Mouse (Mus musculus) CD4-positive helper T cell, adult 2 months (primary cell): ENCODE data around the gene Gdf1.

Experiments used
- DNase-seq: peaks from one replicate; pipeline ENCODE4 v3.0.0-alpha.2; 2012; ENCODE audit warnings: low read depth, missing footprints, low spot score

The Gdf1 gene

GRCm38 (mm10) chr8:70330741-70331364 lies 1.2 kb downstream of the Gdf1 start:
- no peak for DNase-seq

GRCm38 (mm10) chr8:70331526-70331925 lies 1.9 kb downstream of the Gdf1 start:
- no peak for DNase-seq

- DNase-seq: no peak
These were observed 2.7 kb downstream of the Gdf1 start for GRCm38 (mm10) chr8:70332070-70332877.

- no peak for DNase-seq
These were observed 3.2 kb downstream of the Gdf1 start for GRCm38 (mm10) chr8:70332878-70333202.

- no peak for DNase-seq
These were observed 9.3 kb downstream of the Gdf1 start for GRCm38 (mm10) chr8:70338931-70339330.

- no peak for DNase-seq
These were observed 11.0 kb downstream of the Gdf1 start for GRCm38 (mm10) chr8:70340659-70341058.

GRCm38 (mm10) chr8:70342007-70342406 lies 12.4 kb downstream of the Gdf1 start:
- DNase-seq: no peak

GRCm38 (mm10) chr8:70343076-70343475 lies 13.5 kb downstream of the Gdf1 start:
- DNase-seq: no peak

- peak; percentile 38 for DNase-seq
These were observed 14.1 kb downstream of the Gdf1 start for GRCm38 (mm10) chr8:70343696-70344095.

GRCm38 (mm10) chr8:70344279-70344678 lies 14.7 kb downstream of the Gdf1 start:
- no peak for DNase-seq

- no peak for DNase-seq
These were observed 17.8 kb downstream of the Gdf1 start for GRCm38 (mm10) chr8:70347443-70347842.

GRCm38 (mm10) chr8:70347860-70348420 lies 18.3 kb downstream of the Gdf1 start:
- no peak for DNase-seq

- peak; percentile 31 for DNase-seq
These were observed 21.7 kb downstream of the Gdf1 start for GRCm38 (mm10) chr8:70351035-70351999.

- no peak for DNase-seq
These were observed 22.4 kb downstream of the Gdf1 start for GRCm38 (mm10) chr8:70352000-70352384.

GRCm38 (mm10) chr8:70352657-70353151 lies 23.1 kb downstream of the Gdf1 start:
- DNase-seq: peak; percentile 68

- DNase-seq: peak; percentile 99
These were observed 23.7 kb downstream of the Gdf1 start, which contains the start of gene Upf1 for GRCm38 (mm10) chr8:70353194-70353817. Gene Upf1 (minus strand): TSS chr8:70353278.

GRCm38 (mm10) chr8:70354004-70354403 lies 24.4 kb downstream of the Gdf1 start:
- DNase-seq: no peak

- DNase-seq: no peak
These were observed 26.5 kb downstream of the Gdf1 start for GRCm38 (mm10) chr8:70356111-70356510.

- no peak for DNase-seq
These were observed 29.8 kb downstream of the Gdf1 start for GRCm38 (mm10) chr8:70359411-70359810.

- DNase-seq: no peak
These were observed 31.2 kb downstream of the Gdf1 start for GRCm38 (mm10) chr8:70360769-70361168.

- no peak for DNase-seq
These were observed 31.9 kb downstream of the Gdf1 start for GRCm38 (mm10) chr8:70361484-70362032.
